8 mouse cellular contexts compared by ENCODE assay signal in genomic region chr6:54039357-54039804, GRCm38 (mm10). TPM values are rescaled to one million over a fixed set of nuclear protein-coding genes. Genes with fewer than 3 reads are reported as not detected.
A peak's percentile ranks its signal among the peaks of the same experiment; 100 is the strongest.
DNase-seq lines count a peak whose midpoint lies in the region; ATAC-seq lines count a peak whose summit lies in the region.

TSS of gene Chn2 (plus strand) at chr6:54039554.

- peaks cover 18% of the 10 kb centered on the region; the same call in 1 of the 2 replicates for H3K4me1 ChIP-seq in embryonic facial prominence, embryonic 15.5 days
- H3K4me1 ChIP-seq in heart, embryonic 13.5 days = peaks cover 18% of the 10 kb centered on the region
- peaks cover 30% of the 10 kb centered on the region for H3K4me1 ChIP-seq in kidney, embryonic 15.5 days
- H3K4me1 ChIP-seq in liver, embryonic 11.5 days (replicated peaks; ENCODE audit: control insufficient read depth, insufficient read depth, low read length) = no peaks in the 10 kb centered on the region

- H3K4me2 ChIP-seq in embryonic facial prominence, embryonic 15.5 days (replicated peaks) = peak within 1 kb of the TSS; percentile 99
- peak within 1 kb of the TSS; percentile 95 for H3K4me2 ChIP-seq in heart, embryonic 13.5 days
- H3K4me2 ChIP-seq in kidney, embryonic 15.5 days = peak within 1 kb of the TSS; percentile 98
- H3K4me2 ChIP-seq in liver, embryonic 11.5 days = peak within 1 kb of the TSS; percentile 77

- WGBS in embryonic facial prominence, embryonic 15.5 days = 0% methylated on average over 34 of the region's 43 CpGs
- under 1% methylated on average over 34 of the region's 43 CpGs for WGBS in heart, embryonic 13.5 days
- 0% methylated on average over 38 of the region's 43 CpGs for WGBS in kidney, embryonic 15.5 days
- under 1% methylated on average over 38 of the region's 43 CpGs for WGBS in liver, embryonic 11.5 days

- no peaks in the 10 kb centered on the region for H3K36me3 ChIP-seq in embryonic facial prominence, embryonic 15.5 days
- no peaks in the 10 kb centered on the region for H3K36me3 ChIP-seq in heart, embryonic 13.5 days
- no peaks in the 10 kb centered on the region for H3K36me3 ChIP-seq in kidney, embryonic 15.5 days
- no peaks in the 10 kb centered on the region for H3K36me3 ChIP-seq in liver, embryonic 11.5 days (ENCODE audit: control insufficient read depth, insufficient read depth, low read length)

- DNase-seq in layer of hippocampus, adult 11-12 months (ENCODE audit: low spot score) = peak; percentile 39
- DNase-seq in layer of hippocampus, adult 9-10 months (ENCODE audit: low spot score) = no peak
- DNase-seq in liver, embryonic 11.5 days (ENCODE audit: low spot score) = peak; percentile 69
- peak; percentile 70 for DNase-seq in testis, postnatal 10 days (ENCODE audit: low spot score)

- H3K9me3 ChIP-seq in embryonic facial prominence, embryonic 15.5 days (replicated peaks) = no peaks in the 10 kb centered on the region
- 0 out of 2 replicates have a peak, but pooled peaks cover 3% of the 10 kb centered on the region for H3K9me3 ChIP-seq in heart, embryonic 13.5 days
- H3K9me3 ChIP-seq in kidney, embryonic 15.5 days (replicated peaks) = no peaks in the 10 kb centered on the region
- H3K9me3 ChIP-seq in liver, embryonic 11.5 days (ENCODE audit: control insufficient read depth, low read length) = no peaks in the 10 kb centered on the region

- ATAC-seq in embryonic facial prominence, embryonic 15.5 days (ENCODE audit: insufficient number of reproducible peaks, low FRiP score, low TSS enrichment, low read depth) = peak; percentile 72
- ATAC-seq in heart, embryonic 13.5 days (ENCODE audit: extremely low read depth, insufficient number of reproducible peaks, low FRiP score, low TSS enrichment) = peak; percentile 55
- ATAC-seq in kidney, embryonic 15.5 days (replicated peaks; ENCODE audit: low FRiP score) = peak; percentile 78
- ATAC-seq in liver, embryonic 11.5 days (replicated peaks; ENCODE audit: low FRiP score) = peak; percentile 57
- no peak for ATAC-seq in monocyte, adult 5-6 weeks (replicated peaks; ENCODE audit: insufficient number of reproducible peaks, low FRiP score, low TSS enrichment, poor library complexity, severe bottlenecking)

- peak within 1 kb of the TSS; percentile 63 for H3K27ac ChIP-seq in embryonic facial prominence, embryonic 15.5 days (replicated peaks)
- H3K27ac ChIP-seq in heart, embryonic 13.5 days (replicated peaks) = peak within 1 kb of the TSS; percentile 76
- peak within 1 kb of the TSS; percentile 86 for H3K27ac ChIP-seq in kidney, embryonic 15.5 days
- no peak within 1 kb of the TSS; the same call in 1 of the 2 replicates for H3K27ac ChIP-seq in liver, embryonic 11.5 days (ENCODE audit: low read depth, low read length)

- peaks cover 18% of the 10 kb centered on the region for H3K27me3 ChIP-seq in embryonic facial prominence, embryonic 15.5 days
- H3K27me3 ChIP-seq in heart, embryonic 13.5 days (replicated peaks) = peaks cover 52% of the 10 kb centered on the region
- peaks cover 51% of the 10 kb centered on the region for H3K27me3 ChIP-seq in kidney, embryonic 15.5 days
- peaks cover 53% of the 10 kb centered on the region for H3K27me3 ChIP-seq in liver, embryonic 11.5 days (replicated peaks; ENCODE audit: control insufficient read depth, insufficient read depth, low read length)

- peak within 1 kb of the TSS; percentile 62 for H3K9ac ChIP-seq in embryonic facial prominence, embryonic 15.5 days
- H3K9ac ChIP-seq in heart, embryonic 13.5 days = peak within 1 kb of the TSS; percentile 86
- H3K9ac ChIP-seq in kidney, embryonic 15.5 days = peak within 1 kb of the TSS; percentile 76
- H3K9ac ChIP-seq in liver, embryonic 11.5 days (ENCODE audit: low read depth, low read length) = peak within 1 kb of the TSS; percentile 61

- H3K4me3 ChIP-seq in embryonic facial prominence, embryonic 15.5 days (replicated peaks) = peak within 1 kb of the TSS; percentile 70
- peak within 1 kb of the TSS; percentile 77 for H3K4me3 ChIP-seq in heart, embryonic 13.5 days
- H3K4me3 ChIP-seq in kidney, embryonic 15.5 days (replicated peaks) = peak within 1 kb of the TSS; percentile 58
- peak within 1 kb of the TSS; percentile 52 for H3K4me3 ChIP-seq in liver, embryonic 11.5 days (ENCODE audit: low read depth, low read length)

RNA-seq across cellular contexts. Expression of gene Chn2, which starts in this region (rescaled TPM):
- 11.1 and 12.2 TPM in 2 replicates for polyA plus RNA-seq in embryonic facial prominence, embryonic 15.5 days (2015; fragmentation: Nextera tagmentation; extraction: Ambion mirVana)
- 8.7 and 9.1 TPM in 2 replicates for polyA plus RNA-seq in heart, embryonic 13.5 days (2015; fragmentation: Nextera tagmentation; extraction: Ambion mirVana)
- polyA plus RNA-seq in kidney, embryonic 15.5 days (2015; fragmentation: Nextera tagmentation; extraction: Ambion mirVana) = 15.5 and 16.8 TPM in 2 replicates
- 5.5 and 6.6 TPM in 2 replicates for polyA plus RNA-seq in liver, embryonic 11.5 days (2014; fragmentation: Nextera tagmentation; extraction: Ambion mirVana)
- 21.5 to 41.1 TPM (median 21.7 TPM) in 3 replicates for total RNA-seq in monocyte, adult 5-6 weeks (2017)
